Mouse (Mus musculus): ENCODE data around the gene Ddo.

The Ddo gene

GRCm38 (mm10) chr10:40718362-40718761 lies 88.6 kb downstream of the Ddo start:
- DNase-seq = no peak

GRCm38 (mm10) chr10:40719062-40719461 lies 89.3 kb downstream of the Ddo start:
- no peak for DNase-seq

DNA sequence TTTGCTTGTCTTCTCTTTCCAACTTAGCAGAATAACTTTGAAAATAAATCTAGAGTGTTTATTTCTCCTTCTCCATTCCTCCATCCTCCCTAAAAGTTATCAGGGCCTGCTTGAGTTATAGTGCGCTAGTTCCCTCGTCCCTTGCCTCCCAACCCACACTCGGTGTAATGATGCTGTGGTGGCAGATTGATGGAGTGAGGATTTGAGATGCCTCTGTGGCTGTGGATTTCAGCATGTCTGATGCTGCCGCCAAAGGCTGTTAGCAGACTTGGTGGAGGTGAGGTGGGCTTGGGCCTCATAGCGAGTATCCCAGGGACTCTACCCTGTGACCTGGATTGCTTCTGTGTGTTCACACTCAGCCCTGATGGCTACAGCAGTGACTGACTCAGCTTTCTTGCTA lies 91.1 kb downstream of the Ddo start:
- DNase-seq = no peak

DNA sequence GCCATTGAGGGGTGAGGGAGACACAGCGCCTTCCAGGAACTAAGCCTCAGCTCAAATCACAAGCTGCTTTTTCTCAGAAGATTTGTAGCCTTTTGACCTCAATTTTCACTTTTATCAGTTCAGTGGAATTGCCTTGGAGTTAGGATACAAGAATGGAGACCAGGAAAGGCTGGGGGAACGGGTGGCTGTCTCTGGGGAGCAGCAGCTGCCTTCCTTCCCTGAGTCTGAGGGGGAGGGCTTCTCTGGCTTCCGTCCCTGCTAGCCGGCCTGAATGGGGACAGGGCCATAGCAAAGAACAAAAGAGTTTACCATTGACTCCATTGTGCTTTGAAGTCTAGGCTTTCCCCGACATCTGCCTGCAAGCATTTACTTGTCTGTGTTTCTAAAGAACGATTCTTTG lies 94.5 kb downstream of the Ddo start:
- no peak for DNase-seq

DNA sequence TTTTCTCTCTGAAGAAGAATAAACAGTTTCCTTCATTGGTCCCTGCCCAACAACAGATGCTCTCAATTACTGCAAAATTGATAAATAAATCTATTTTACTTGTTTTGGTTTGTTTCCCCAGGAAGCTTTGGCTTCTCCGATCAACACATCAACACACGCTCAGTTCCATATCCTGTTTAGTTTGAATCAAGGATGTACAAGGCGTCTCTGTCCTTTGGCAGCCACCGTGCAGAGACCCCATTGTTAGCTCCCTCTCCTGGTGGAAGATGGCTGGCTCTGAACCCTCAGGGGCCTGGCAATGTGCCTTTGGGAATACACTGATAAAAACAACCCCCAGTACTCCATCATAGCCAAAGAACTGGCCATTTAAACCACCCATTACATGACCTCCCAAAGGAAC lies 95.3 kb downstream of the Ddo start:
- peak; percentile 52 to 59 for DNase-seq

GRCm38 (mm10) chr10:40725471-40725870 lies 95.7 kb downstream of the Ddo start:
- no peak for DNase-seq

GRCm38 (mm10) chr10:40726288-40726902 lies 96.6 kb downstream of the Ddo start:
- no peak for DNase-seq

DNA sequence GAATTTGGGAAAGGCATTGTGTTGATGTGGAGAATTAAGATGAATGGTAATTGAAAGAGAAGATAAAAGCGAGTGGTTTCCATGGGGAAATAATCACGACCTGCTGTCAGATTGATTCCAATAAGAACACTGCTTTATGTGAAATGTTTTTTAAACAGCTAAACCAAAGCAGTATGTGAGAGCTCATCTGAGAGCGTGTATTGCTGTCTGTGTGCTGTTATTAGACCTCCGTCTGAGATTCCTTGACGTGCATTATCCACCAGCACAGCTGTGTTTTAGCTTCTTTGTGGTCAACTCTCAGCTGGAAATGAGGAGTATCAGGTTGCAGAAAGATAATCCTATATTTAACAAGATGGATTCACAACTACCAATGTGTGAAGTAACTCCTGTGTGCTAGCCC lies 97.2 kb downstream of the Ddo start:
- DNase-seq = no peak

GRCm38 (mm10) chr10:40730200-40730599 lies 100.4 kb downstream of the Ddo start:
- DNase-seq = no peak
